Mouse (Mus musculus): Measurements from ENCODE around the gene Dnm1.

- no peak for TF ChIP-seq POLR2A (IDR thresholded peaks at IDR 0.05; ENCODE audit: borderline replicate concordance, insufficient read depth, low read length)
- no peak for TF ChIP-seq CTCF (IDR thresholded peaks at IDR 0.05; ENCODE audit: borderline replicate concordance, insufficient read depth, low read depth, low read length)
Measured at GRCm38 (mm10) chr2:32325342-32325741, 27.8 kb downstream of the Dnm1 start.

Data from cerebellum, adult 2 months (tissue).